10 mouse cellular contexts compared by ENCODE assay signal in the genomic region with DNA sequence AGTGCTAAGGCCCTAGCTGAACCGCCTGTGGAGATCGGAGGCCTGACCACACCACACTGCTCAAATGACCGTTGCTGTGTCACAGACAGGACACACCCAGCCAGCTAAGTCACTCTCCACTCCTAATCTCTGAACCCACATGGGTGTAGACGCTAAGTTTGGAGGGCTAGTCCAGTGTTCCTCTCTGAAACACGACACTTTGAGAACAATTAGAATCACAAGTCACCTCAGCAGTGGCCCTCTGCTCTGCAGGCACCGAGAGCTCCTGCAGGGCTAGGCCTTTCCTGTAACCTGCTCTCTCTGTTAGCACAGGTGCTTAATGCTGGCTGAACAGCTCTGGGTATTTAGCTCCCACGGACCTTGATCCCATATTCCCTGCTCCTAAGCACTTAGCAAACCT. TPM values are rescaled to one million over a fixed set of nuclear protein-coding genes. Genes with fewer than 3 reads are reported as not detected.
A peak's percentile ranks its signal among the peaks of the same experiment; 100 is the strongest.
DNase-seq lines count a peak whose midpoint lies in the region; ATAC-seq and TF ChIP-seq lines count a peak whose summit lies in the region.
"Had no signal": no experiment of that assay in that cellular context is flagged by ENCODE, and none has a peak within 500 bp of the region (broad histone marks: within the 10 kb centered on the region; RNA-seq: fewer than 3 reads in every experiment).

No protein-coding gene starts in this region.

- no peak overlapping the region for H3K4me3 ChIP-seq in forebrain, embryonic 12.5 days (replicated peaks)
- no peak overlapping the region for H3K4me3 ChIP-seq in forebrain, postnatal 0 days (ENCODE audit: low read depth, low read length)
- H3K4me3 ChIP-seq in C2C12 (ENCODE audit: insufficient read depth, poor library complexity, severe bottlenecking) = no peak overlapping the region
- H3K4me3 ChIP-seq in heart, embryonic 10.5 days = no peak overlapping the region
- peak overlapping the region; percentile 12 for H3K4me3 ChIP-seq in liver, embryonic 13.5 days (replicated peaks)

- peaks cover 17% of the 10 kb centered on the region for H3K79me3 ChIP-seq in C2C12 (ENCODE audit: low read depth)

- no peaks in the 10 kb centered on the region for H3K9me3 ChIP-seq in forebrain, embryonic 12.5 days
- no peaks in the 10 kb centered on the region for H3K9me3 ChIP-seq in forebrain, postnatal 0 days (ENCODE audit: low read length)
- no peaks in the 10 kb centered on the region for H3K9me3 ChIP-seq in heart, embryonic 10.5 days
- no peaks in the 10 kb centered on the region for H3K9me3 ChIP-seq in liver, embryonic 13.5 days (replicated peaks)

- H3ac ChIP-seq in C2C12 (ENCODE audit: control insufficient read depth, insufficient read length, low read depth) = no peak overlapping the region

- peaks cover 19% of the 10 kb centered on the region for H3K36me3 ChIP-seq in forebrain, embryonic 12.5 days (replicated peaks)
- peaks cover 20% of the 10 kb centered on the region for H3K36me3 ChIP-seq in forebrain, postnatal 0 days (ENCODE audit: insufficient read depth)
- H3K36me3 ChIP-seq in C2C12 (ENCODE audit: control insufficient read depth, insufficient read depth) = peaks cover 40% of the 10 kb centered on the region
- H3K36me3 ChIP-seq in heart, embryonic 10.5 days = peaks cover 26% of the 10 kb centered on the region
- H3K36me3 ChIP-seq in liver, embryonic 13.5 days = peaks cover 23% of the 10 kb centered on the region

- H3K4me1 ChIP-seq in forebrain, embryonic 12.5 days = peaks cover 13% of the 10 kb centered on the region
- H3K4me1 ChIP-seq in forebrain, postnatal 0 days (ENCODE audit: insufficient read depth) = peaks cover under 1% of the 10 kb centered on the region; the same call in 1 of the 2 replicates
- peaks cover 44% of the 10 kb centered on the region for H3K4me1 ChIP-seq in heart, embryonic 10.5 days
- peaks cover 62% of the 10 kb centered on the region for H3K4me1 ChIP-seq in liver, embryonic 13.5 days (replicated peaks)

- no peak overlapping the region for H3K9ac ChIP-seq in forebrain, embryonic 12.5 days
- no peak overlapping the region for H3K9ac ChIP-seq in forebrain, postnatal 0 days
- peak overlapping the region; percentile 61 for H3K9ac ChIP-seq in liver, embryonic 13.5 days

- intact Hi-C loops in left cerebral cortex, postnatal 4 days (cut with DNase I) = no loop called here

- peak overlapping the region; percentile 21; the same call in 1 of the 2 replicates for H3K27ac ChIP-seq in forebrain, embryonic 12.5 days
- no peak overlapping the region for H3K27ac ChIP-seq in forebrain, postnatal 0 days (ENCODE audit: low read depth, low read length)
- peak overlapping the region; percentile 80; the same call in 1 of the 2 replicates for H3K27ac ChIP-seq in heart, embryonic 10.5 days
- H3K27ac ChIP-seq in liver, embryonic 13.5 days = peak overlapping the region; percentile 87
- H3K27ac ChIP-seq: macrophage had no signal

- TF ChIP-seq CTCF in forebrain, postnatal 0 days (IDR thresholded peaks at IDR 0.05; ENCODE audit: low read depth) = no peak
- TF ChIP-seq CTCF in C2C12 (IDR thresholded peaks at IDR 0.05; ENCODE audit: control insufficient read depth, insufficient read depth, insufficient read length) = no peak

- no peaks in the 10 kb centered on the region for H3K27me3 ChIP-seq in forebrain, embryonic 12.5 days
- no peaks in the 10 kb centered on the region for H3K27me3 ChIP-seq in forebrain, postnatal 0 days (ENCODE audit: insufficient read depth, low read length)
- no peaks in the 10 kb centered on the region for H3K27me3 ChIP-seq in C2C12 (ENCODE audit: control insufficient read depth, insufficient read depth, insufficient read length)
- no peaks in the 10 kb centered on the region for H3K27me3 ChIP-seq in heart, embryonic 10.5 days (ENCODE audit: insufficient read depth, poor library complexity, severe bottlenecking)
- H3K27me3 ChIP-seq in liver, embryonic 13.5 days = no peaks in the 10 kb centered on the region

- no peak for DNase-seq in forebrain, postnatal 0 days
- DNase-seq in heart, embryonic 10.5 days (ENCODE audit: low spot score) = peak; percentile 92
- peak; percentile 78 for DNase-seq in liver, embryonic 13.5 days
- no peak for DNase-seq in left cerebral cortex, postnatal 4 days
- no peak for DNase-seq in right cerebral cortex, postnatal 4 days
- DNase-seq in cerebellum, postnatal 14 days = no peak

- no peak for ATAC-seq in forebrain, embryonic 12.5 days (ENCODE audit: low FRiP score)
- ATAC-seq in forebrain, postnatal 0 days = no peak
- peak; percentile 98 for ATAC-seq in liver, embryonic 13.5 days (ENCODE audit: low read depth)
- ATAC-seq: hindbrain, embryonic 16.5 days had no signal

- H3K79me2 ChIP-seq in C2C12 (ENCODE audit: control insufficient read depth, insufficient read depth) = peaks cover 42% of the 10 kb centered on the region

- WGBS in forebrain, embryonic 12.5 days = 21% methylated on average over 7 of the region's 7 CpGs
- 28% methylated on average over 7 of the region's 7 CpGs for WGBS in forebrain, postnatal 0 days
- 26% methylated on average over 7 of the region's 7 CpGs for WGBS in heart, embryonic 10.5 days
- WGBS in liver, embryonic 13.5 days (ENCODE audit: insufficient replicate concordance) = 13% methylated on average over 7 of the region's 7 CpGs

- no peak overlapping the region for H3K4me2 ChIP-seq in forebrain, embryonic 12.5 days
- H3K4me2 ChIP-seq in forebrain, postnatal 0 days (ENCODE audit: low read depth) = no peak overlapping the region
- H3K4me2 ChIP-seq in liver, embryonic 13.5 days = peak overlapping the region; percentile 62

TF ChIP-seq in C2C12, 6 proteins besides CTCF, POLR2A, EP300 and RAD21:
- peak; percentile 30 for TF ChIP-seq USF1 (IDR thresholded peaks at IDR 0.05; ENCODE audit: low read depth)
- TF ChIP-seq MYOD1 (IDR thresholded peaks at IDR 0.05; ENCODE audit: control insufficient read depth, insufficient read length, low read depth) = no peak

RNA-seq across cellular contexts. Expression of gene Arfgap3, which starts 5.9 kb away (rescaled TPM):
- polyA plus RNA-seq in forebrain, embryonic 12.5 days (2016; fragmentation: Nextera tagmentation; extraction: Ambion mirVana) = 35.3 and 37.3 TPM in 2 replicates
- total RNA-seq in forebrain, postnatal 0 days (2014; rRNA removed) = 41.0 and 41.2 TPM in 2 replicates
- polyA plus RNA-seq in forebrain, postnatal 0 days (2015; fragmentation: Nextera tagmentation; extraction: Ambion mirVana) = 32.0 and 33.7 TPM in 2 replicates
- 39.6 TPM for polyA plus RNA-seq in C2C12 (2012; fragmentation: generic; extraction: Trizol)
- polyA plus RNA-seq in heart, embryonic 10.5 days (2016; fragmentation: Nextera tagmentation; extraction: Ambion mirVana) = 25.8 and 27.5 TPM in 2 replicates
- polyA plus RNA-seq in liver, embryonic 13.5 days (2015; fragmentation: Nextera tagmentation; extraction: Ambion mirVana) = 15.2 and 16.2 TPM in 2 replicates
- total RNA-seq in left cerebral cortex, postnatal 4 days (2021) = 10 to 100 TPM; 27.9 to 30.2 TPM

Comparison
In these comparisons a context has a peak if more than half of its experiments do, and no peak if none do; other contexts are left out.
1. DNase-seq: peak in heart, embryonic 10.5 days (single experiment) and liver, embryonic 13.5 days (single experiment); none in forebrain, postnatal 0 days (single experiment), left cerebral cortex, postnatal 4 days (single experiment), right cerebral cortex, postnatal 4 days (single experiment) and cerebellum, postnatal 14 days (0 of 2).